12 mouse cellular contexts compared by ENCODE assay signal in genomic region chr16:8849929-8850328, GRCm38 (mm10). TPM values are rescaled to one million over a fixed set of nuclear protein-coding genes. Genes with fewer than 3 reads are reported as not detected.
DNase-seq lines count a peak whose midpoint lies in the region; ATAC-seq and TF ChIP-seq lines count a peak whose summit lies in the region.
"Had no signal": no experiment of that assay in that cellular context is flagged by ENCODE, and none has a peak within 500 bp of the region (broad histone marks: within the 10 kb centered on the region; RNA-seq: fewer than 3 reads in every experiment).

No protein-coding gene starts in this region.

- no peaks in the 10 kb centered on the region for H3K9me3 ChIP-seq in kidney, embryonic 15.5 days (replicated peaks)
- no peaks in the 10 kb centered on the region for H3K9me3 ChIP-seq in ES-E14 (ENCODE audit: control insufficient read depth, insufficient read depth, low read depth, low read length)
- no peaks in the 10 kb centered on the region for H3K9me3 ChIP-seq in embryonic facial prominence, embryonic 15.5 days (replicated peaks)
- H3K9me3 ChIP-seq: heart, embryonic 13.5 days; hindbrain, embryonic 13.5 days had no signal

- in situ Hi-C loops in ES-E14 (cut with MboI; ENCODE audit: low sequenced_read_pairs in 2 of 2, unreplicated experiment in 2 of 2), result loop anchor here in 1 of 2 experiments (25.0 kb wide), 1 partner anchor 438 kb away; no protein-coding TSS in a partner anchor

- H3K27ac ChIP-seq in kidney, embryonic 15.5 days, result no peak overlapping the region
- no peak overlapping the region for H3K27ac ChIP-seq in ES-E14 (ENCODE audit: insufficient read depth, low read depth, low read length, poor library complexity, severe bottlenecking)
- 0 out of 2 replicates have a peak overlapping the region, but pooled peaks have one; percentile 0 for H3K27ac ChIP-seq in embryonic facial prominence, embryonic 15.5 days (replicated peaks)
- H3K27ac ChIP-seq: heart, embryonic 13.5 days; hindbrain, embryonic 13.5 days had no signal

- intact Hi-C loops in left cerebral cortex, postnatal 4 days (cut with DNase I), result loop anchor here (5.0 kb wide), 1 partner anchor 158 kb away; no protein-coding TSS in a partner anchor

- peaks cover 66% of the 10 kb centered on the region for H3K36me3 ChIP-seq in kidney, embryonic 15.5 days
- peaks cover 5% of the 10 kb centered on the region for H3K36me3 ChIP-seq in ES-E14 (ENCODE audit: control insufficient read depth, insufficient read depth, low read length, poor library complexity, severe bottlenecking)
- H3K36me3 ChIP-seq in embryonic facial prominence, embryonic 15.5 days, result peaks cover 12% of the 10 kb centered on the region; the same call in 1 of the 2 replicates

- no peak overlapping the region for H3K9ac ChIP-seq in kidney, embryonic 15.5 days
- H3K9ac ChIP-seq in ES-E14 (ENCODE audit: insufficient read depth, low read depth, low read length, poor library complexity, severe bottlenecking), result no peak overlapping the region
- no peak overlapping the region for H3K9ac ChIP-seq in embryonic facial prominence, embryonic 15.5 days
- H3K9ac ChIP-seq: heart, embryonic 13.5 days; hindbrain, embryonic 13.5 days had no signal

- H3K4me3 ChIP-seq in kidney, embryonic 15.5 days (replicated peaks), result no peak overlapping the region
- H3K4me3 ChIP-seq in ES-E14 (ENCODE audit: insufficient read depth in 1 of 2, low read depth in 1 of 2, low read length in 2 of 2, poor library complexity in 1 of 2, severe bottlenecking in 1 of 2), result no peak overlapping the region
- H3K4me3 ChIP-seq in embryonic facial prominence, embryonic 15.5 days (replicated peaks), result no peak overlapping the region
- H3K4me3 ChIP-seq: heart, embryonic 13.5 days; hindbrain, embryonic 13.5 days had no signal

- 95% methylated on average over 1 of the region's 1 CpGs for WGBS in kidney, embryonic 15.5 days
- WGBS in embryonic facial prominence, embryonic 15.5 days, result 56% methylated on average over 1 of the region's 1 CpGs

- H3K27me3 ChIP-seq in kidney, embryonic 15.5 days, result no peaks in the 10 kb centered on the region
- H3K27me3 ChIP-seq in embryonic facial prominence, embryonic 15.5 days, result no peaks in the 10 kb centered on the region
- H3K27me3 ChIP-seq: heart, embryonic 13.5 days; hindbrain, embryonic 13.5 days had no signal

- H3K4me1 ChIP-seq in kidney, embryonic 15.5 days, result peaks cover 10% of the 10 kb centered on the region; the same call in 1 of the 2 replicates
- peaks cover 3 to 7% of the 10 kb centered on the region in 2 experiments; a peak in 2 of 4 replicates for H3K4me1 ChIP-seq in ES-E14 (ENCODE audit: control insufficient read depth in 2 of 2, insufficient read depth in 2 of 2, low read length in 2 of 2, poor library complexity in 1 of 2)
- H3K4me1 ChIP-seq in embryonic facial prominence, embryonic 15.5 days, result peaks cover 12% of the 10 kb centered on the region

- peak; percentile 41 for DNase-seq in kidney, postnatal 14 days
- DNase-seq in ES-E14 (ENCODE audit: low read depth, low spot score), result no peak
- peak; percentile 51 for DNase-seq in skeletal muscle tissue, adult 2 months (ENCODE audit: low read depth, low spot score)
- no peak for DNase-seq in layer of hippocampus, postnatal 36 days
- DNase-seq in left cerebral cortex, postnatal 4 days, result no peak
- DNase-seq: adrenal gland, postnatal 14 days; gastrocnemius, postnatal 14 days; right cerebral cortex, postnatal 25 days had no signal

- no peak for ATAC-seq in kidney, embryonic 15.5 days (replicated peaks; ENCODE audit: low FRiP score)
- peak; percentile 47; the same call in 1 of the 2 replicates for ATAC-seq in embryonic facial prominence, embryonic 15.5 days (ENCODE audit: insufficient number of reproducible peaks, low FRiP score, low TSS enrichment, low read depth)

- H3K4me2 ChIP-seq in kidney, embryonic 15.5 days, result no peak overlapping the region
- no peak overlapping the region for H3K4me2 ChIP-seq in embryonic facial prominence, embryonic 15.5 days (replicated peaks)
- H3K4me2 ChIP-seq: heart, embryonic 13.5 days; hindbrain, embryonic 13.5 days had no signal

TF ChIP-seq in ES-E14, 5 proteins besides CTCF, POLR2A, EP300 and RAD21:
- TF ChIP-seq MAFK (IDR thresholded peaks at IDR 0.05; ENCODE audit: insufficient read depth, low read depth, low read length) (peak; percentile 50; the same call in 1 of the 2 replicates), ZC3H11A (IDR thresholded peaks at IDR 0.05; ENCODE audit: borderline replicate concordance, low read depth, low read length) (no peak)

RNA-seq across cellular contexts. Expression of gene 1810013L24Rik, which starts 20.0 kb away (rescaled TPM):
- polyA plus RNA-seq in kidney, embryonic 15.5 days (2015; fragmentation: Nextera tagmentation; extraction: Ambion mirVana), result 20.4 and 20.8 TPM in 2 replicates
- total RNA-seq in ES-E14 (2012; rRNA removed), result 46.6 and 47.4 TPM in 2 replicates
- polyA plus RNA-seq in embryonic facial prominence, embryonic 15.5 days (2015; fragmentation: Nextera tagmentation; extraction: Ambion mirVana), result 21.6 and 22.8 TPM in 2 replicates
- total RNA-seq in layer of hippocampus, postnatal 36 days (2021), result 100 to 1,000 TPM; 109 to 113 TPM
- 100 to 1,000 TPM; 127 TPM for total RNA-seq in left cerebral cortex, postnatal 4 days (2021)

RNA-seq across cellular contexts. Expression of gene Usp7, which starts 57.8 kb away (rescaled TPM):
- 26.4 and 31.3 TPM in 2 replicates for polyA plus RNA-seq in kidney, embryonic 15.5 days (2015; fragmentation: Nextera tagmentation; extraction: Ambion mirVana)
- total RNA-seq in ES-E14 (2012; rRNA removed), result 242 and 291 TPM in 2 replicates
- polyA plus RNA-seq in embryonic facial prominence, embryonic 15.5 days (2015; fragmentation: Nextera tagmentation; extraction: Ambion mirVana), result 28.4 and 34.5 TPM in 2 replicates
- total RNA-seq in layer of hippocampus, postnatal 36 days (2021), result 100 to 1,000 TPM; 157 to 160 TPM
- total RNA-seq in left cerebral cortex, postnatal 4 days (2021), result 100 to 1,000 TPM; 184 to 190 TPM

Comparison
In these comparisons a context has a peak if more than half of its experiments do, and no peak if none do; other contexts are left out.
1. DNase-seq: peak in kidney, postnatal 14 days (single experiment) and skeletal muscle tissue, adult 2 months (single experiment); none in ES-E14 (single experiment), layer of hippocampus, postnatal 36 days (0 of 2) and left cerebral cortex, postnatal 4 days (single experiment).